Mouse (Mus musculus) hindbrain, embryonic 14.5 days (tissue): Measurements from ENCODE around the gene Tmx2. TPM values are rescaled to one million over a fixed set of nuclear protein-coding genes. Genes with fewer than 3 reads are reported as not detected.

Experiments
- ATAC-seq: fragments of 200-750 bp; cut with Nextera tagmentation; 2 replicates; pipeline ENCODE4 v1.8.0; 2017; ENCODE audit warnings: moderate number of reproducible peaks, mild to moderate bottlenecking, moderate TSS enrichment, moderate library complexity; ENCODE audit not compliant: low FRiP score
- DNase-seq: peaks from one replicate; pipeline ENCODE4 v3.0.0-alpha.2; 2015; ENCODE audit warnings: low spot score
- H3K27ac ChIP-seq: fragments of 300-500 bp; sonication (generic); 2 replicates; pipeline ENCODE4 v1.5.1; 2014; ENCODE audit warnings: mild to moderate bottlenecking, moderate library complexity
- H3K27me3 ChIP-seq: fragments of 300-500 bp; sonication (generic); 2 replicates; pipeline ENCODE4 v1.6.1; 2014; ENCODE audit warnings: mild to moderate bottlenecking, low read length, mixed read lengths; ENCODE audit not compliant: control insufficient read depth, insufficient read depth
- H3K36me3 ChIP-seq: fragments of 300-500 bp; sonication (generic); replicated peaks from 2 replicates; pipeline ENCODE4 v1.6.1; 2014; ENCODE audit not compliant: control insufficient read depth, insufficient read depth
- H3K4me1 ChIP-seq: fragments of 300-500 bp; sonication (generic); replicated peaks from 2 replicates; pipeline ENCODE4 v1.6.1; 2014; ENCODE audit warnings: antibody characterized with exemption, low read length, mixed read lengths; ENCODE audit not compliant: control insufficient read depth, insufficient read depth
- H3K4me2 ChIP-seq: fragments of 300-500 bp; sonication (generic); replicated peaks from 2 replicates; pipeline ENCODE4 v1.6.1; 2014; ENCODE audit warnings: mild to moderate bottlenecking, moderate library complexity
- H3K4me3 ChIP-seq: fragments of 300-500 bp; sonication (generic); replicated peaks from 2 replicates; pipeline ENCODE4 v1.5.1; 2014; ENCODE audit warnings: mild to moderate bottlenecking, low read length
- H3K9ac ChIP-seq: fragments of 300-500 bp; sonication (generic); 2 replicates; pipeline ENCODE4 v1.6.1; 2014
- H3K9me3 ChIP-seq: fragments of 300-500 bp; sonication (generic); 2 replicates; pipeline ENCODE4 v1.6.1; 2016; ENCODE audit warnings: low read length; ENCODE audit not compliant: control insufficient read depth
- WGBS: fragments of 180-500 bp; shearing (Covaris S2); extraction: QIAGEN DNeasy Blood & Tissue Kit; methylation state at CpG from one replicate; pipeline ENCODE4 v1.1.7; 2014; 5-methylcytosine and 5-hydroxymethylcytosine counted together
- polyA plus RNA-seq: library from polyadenylated mRNA; unstranded; fragments of >200 nt; fragmentation: Nextera tagmentation; extraction: Ambion mirVana; gene quantifications from 2 replicates; pipeline ENCODE4 v1.2.1, GENCODE M21; 2014

Tmx2 gene
- polyA plus RNA-seq, 1 experiment from 2014 or later: 316 TPM

DNA sequence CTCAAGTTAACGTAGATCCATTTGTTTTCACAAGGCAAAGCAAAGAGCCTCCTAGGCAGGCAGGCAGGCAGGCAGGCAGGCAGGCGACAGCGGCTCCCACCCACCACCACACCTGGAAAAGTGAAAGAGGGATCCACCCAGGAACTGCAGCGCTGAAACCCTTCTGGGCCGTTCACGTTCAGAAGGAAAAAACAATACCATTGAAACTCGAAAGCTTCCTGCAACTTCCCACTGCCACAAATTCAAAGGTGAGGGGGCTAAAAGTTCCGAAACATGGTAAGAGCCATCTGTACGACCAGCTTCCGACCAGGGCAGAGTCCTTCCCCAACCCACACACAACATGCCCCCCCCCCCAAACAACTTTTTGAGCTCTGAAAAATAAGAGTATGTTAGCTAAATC is 29.3 kb downstream of the Tmx2 start:
- peak overlapping the region; percentile 82 for H3K4me2 ChIP-seq
- ATAC-seq (no peak), DNase-seq (no peak)
- peak overlapping the region; percentile 91 for H3K9ac ChIP-seq
- no peaks in the 10 kb centered on the region for H3K9me3 ChIP-seq
- H3K4me1 ChIP-seq: peaks cover 31% of the 10 kb centered on the region
- 2% methylated on average over 10 of the region's 10 CpGs for WGBS
- H3K27ac ChIP-seq: peak overlapping the region; percentile 94
- H3K36me3 ChIP-seq: no peaks in the 10 kb centered on the region
- peak overlapping the region; percentile 70 for H3K4me3 ChIP-seq
- H3K27me3 ChIP-seq: no peaks in the 10 kb centered on the region

DNA sequence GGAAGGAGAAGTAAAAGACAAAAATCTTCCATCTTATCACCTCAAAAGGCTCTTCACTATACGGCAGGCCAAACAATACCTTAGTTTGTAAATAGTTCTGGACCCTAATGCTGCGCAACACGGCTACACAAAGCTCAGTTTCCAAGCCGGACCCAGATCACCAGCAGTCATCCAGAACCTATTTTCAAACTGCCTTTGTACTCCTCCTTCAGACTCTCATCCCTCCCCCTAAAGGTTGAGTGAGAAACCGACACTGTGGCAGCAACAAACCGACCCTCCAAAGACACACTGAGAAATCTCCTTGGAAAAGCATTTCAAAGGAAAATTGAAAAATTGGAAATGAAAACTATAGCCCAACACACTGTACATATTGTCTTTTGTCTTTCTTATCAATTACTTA is 30.6 kb downstream of the Tmx2 start:
- DNase-seq (no peak), ATAC-seq (peak; percentile 59; the same call in 1 of the 2 replicates)
- 18% methylated on average over 6 of the region's 6 CpGs for WGBS
- Histone ChIP-seq H3K4me2 (peak overlapping the region; percentile 82), H3K9ac (peak overlapping the region; percentile 91), H3K27me3 (no peaks in the 10 kb centered on the region), H3K27ac (peak overlapping the region; percentile 74), H3K4me1 (peaks cover 31% of the 10 kb centered on the region), H3K36me3 (no peaks in the 10 kb centered on the region), H3K9me3 (no peaks in the 10 kb centered on the region), H3K4me3 (peak overlapping the region; percentile 70)

DNA sequence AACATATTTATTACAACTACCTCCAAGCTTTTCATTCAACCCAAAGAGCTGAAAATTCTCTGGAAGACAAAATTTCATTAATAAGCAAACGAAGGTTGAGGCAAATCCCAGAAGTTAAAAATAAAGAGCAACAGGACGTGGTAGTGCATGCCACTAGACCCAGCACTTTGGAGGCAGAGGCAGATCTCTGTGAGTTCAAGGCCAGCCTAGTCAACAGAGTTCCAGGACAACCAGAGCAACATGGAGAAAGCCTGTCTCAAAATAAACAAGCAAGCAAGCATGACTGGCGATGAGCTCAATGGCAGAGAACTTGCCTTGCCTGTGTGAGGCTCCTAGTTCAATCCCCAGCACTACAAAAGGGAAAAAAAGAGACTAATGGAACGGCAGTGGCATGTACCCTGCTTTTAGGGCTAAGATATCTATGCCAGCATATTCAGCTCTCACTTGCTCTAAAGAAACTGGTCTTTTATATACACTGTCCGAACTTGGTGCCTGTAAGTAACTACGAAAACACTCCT is 31.8 kb downstream of the Tmx2 start:
- Histone ChIP-seq H3K36me3 (peaks cover 2% of the 10 kb centered on the region; the same call in 1 of the 2 replicates), H3K27ac (no peak overlapping the region), H3K4me2 (peak overlapping the region; percentile 82), H3K9me3 (no peaks in the 10 kb centered on the region), H3K27me3 (no peaks in the 10 kb centered on the region), H3K9ac (peak overlapping the region; percentile 91; the same call in 1 of the 2 replicates), H3K4me3 (peak overlapping the region; percentile 70), H3K4me1 (peaks cover 30% of the 10 kb centered on the region)
- DNase-seq: no peak
- no peak for ATAC-seq
- WGBS: 96% methylated on average over 6 of the region's 6 CpGs

- WGBS: 83% methylated on average over 1 of the region's 1 CpGs
Measured at GRCm38 (mm10) chr2:84646138-84646537, 32.8 kb downstream of the Tmx2 start.

DNA sequence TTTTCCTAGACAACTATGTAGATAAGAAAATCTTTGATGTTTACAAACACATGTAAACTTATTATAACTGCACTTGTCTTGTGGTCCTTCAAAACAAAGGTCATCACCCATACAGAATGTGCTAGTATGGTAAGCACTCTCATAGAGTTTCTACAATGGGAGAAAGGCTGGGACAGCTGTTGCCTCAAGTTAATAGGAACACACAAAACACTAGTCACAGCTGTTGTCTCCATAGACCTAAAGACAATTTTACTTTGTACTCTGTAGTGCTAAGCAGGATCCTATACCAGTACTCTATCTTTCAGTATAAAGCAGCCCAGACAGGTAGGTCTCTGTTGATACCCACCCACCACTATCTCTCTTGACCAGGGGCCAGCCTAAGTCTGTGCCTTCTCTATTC is 38.1 kb downstream of the Tmx2 start:
- no peaks in the 10 kb centered on the region for H3K27me3 ChIP-seq
- H3K36me3 ChIP-seq: peaks cover 6% of the 10 kb centered on the region; the same call in 1 of the 2 replicates
- no peak overlapping the region for H3K4me3 ChIP-seq
- H3K9me3 ChIP-seq: no peaks in the 10 kb centered on the region
- ATAC-seq (no peak), DNase-seq (no peak)
- no peak overlapping the region for H3K4me2 ChIP-seq
- no peak overlapping the region for H3K27ac ChIP-seq
- H3K4me1 ChIP-seq: peaks cover 24% of the 10 kb centered on the region
- no peak overlapping the region for H3K9ac ChIP-seq

More at GRCm38 (mm10) chr2:84646138-84646537, 32.8 kb downstream of the Tmx2 start:
- no peak overlapping the region for H3K4me3 ChIP-seq
- H3K9ac ChIP-seq: no peak overlapping the region
- H3K36me3 ChIP-seq: peaks cover 6% of the 10 kb centered on the region; the same call in 1 of the 2 replicates
- DNase-seq (no peak), ATAC-seq (no peak)
- peaks cover 23% of the 10 kb centered on the region for H3K4me1 ChIP-seq
- peak overlapping the region; percentile 82; the same call in 1 of the 2 replicates for H3K4me2 ChIP-seq
- H3K27ac ChIP-seq: no peak overlapping the region
- H3K27me3 ChIP-seq: no peaks in the 10 kb centered on the region
- no peaks in the 10 kb centered on the region for H3K9me3 ChIP-seq

DNA sequence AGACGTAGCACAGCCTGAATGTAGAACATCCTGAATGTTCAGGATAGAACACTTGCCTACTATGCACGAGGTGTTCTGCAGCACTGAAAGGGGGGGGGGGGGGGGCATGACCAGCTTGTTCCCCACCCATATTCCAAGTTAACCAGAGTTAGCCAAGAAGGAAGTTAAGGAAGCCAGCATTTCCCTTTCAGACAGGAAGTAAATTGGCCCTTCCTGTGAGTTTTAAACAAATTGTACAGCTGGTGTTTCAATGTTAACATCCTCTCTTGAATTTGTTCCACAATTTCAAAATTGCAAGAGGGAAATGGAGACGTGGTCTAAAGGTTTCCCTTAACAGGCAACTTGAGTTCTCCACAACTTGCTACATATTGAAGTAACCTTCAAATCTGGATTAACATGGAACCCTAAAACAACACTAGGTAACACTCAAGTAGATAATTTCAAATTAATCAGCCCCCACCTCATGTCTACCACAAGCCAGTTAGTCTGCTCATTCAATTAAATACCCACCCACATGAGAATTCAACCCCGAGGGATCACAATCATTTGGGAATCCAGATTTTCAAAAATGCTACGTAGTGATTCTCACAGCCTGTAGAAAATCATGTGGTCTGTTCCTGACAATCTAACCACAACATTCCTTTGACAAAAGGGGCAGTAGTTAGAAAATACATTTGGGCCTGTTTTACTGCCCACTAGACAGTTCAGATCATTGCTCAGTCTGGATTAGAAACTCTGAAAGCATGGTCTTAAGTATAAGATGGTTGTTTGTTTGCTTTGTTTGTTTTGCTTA is 40.3 kb downstream of the Tmx2 start:
- Histone ChIP-seq H3K27ac (peak overlapping the region; percentile 32; the same call in 1 of the 2 replicates), H3K4me1 (peaks cover 43% of the 10 kb centered on the region), H3K27me3 (no peaks in the 10 kb centered on the region), H3K4me3 (no peak overlapping the region), H3K36me3 (peaks cover 6% of the 10 kb centered on the region; the same call in 1 of the 2 replicates), H3K9ac (no peak overlapping the region), H3K4me2 (no peak overlapping the region), H3K9me3 (no peaks in the 10 kb centered on the region)
- 71% methylated on average over 5 of the region's 5 CpGs for WGBS
- DNase-seq (no peak), ATAC-seq (no peak)

- Histone ChIP-seq H3K9ac (no peak overlapping the region), H3K4me3 (no peak overlapping the region), H3K36me3 (peaks cover 6% of the 10 kb centered on the region; the same call in 1 of the 2 replicates), H3K4me1 (peaks cover 45% of the 10 kb centered on the region), H3K9me3 (no peaks in the 10 kb centered on the region), H3K27me3 (no peaks in the 10 kb centered on the region), H3K4me2 (peak overlapping the region; percentile 17), H3K27ac (peak overlapping the region; percentile 91)
- WGBS: 40% methylated on average over 7 of the region's 7 CpGs
- ATAC-seq: no peak
- no peak for DNase-seq
Measured at GRCm38 (mm10) chr2:84637452-84638165, 41.3 kb downstream of the Tmx2 start.

GRCm38 (mm10) chr2:84636231-84636741 is 42.7 kb downstream of the Tmx2 start:
- Histone ChIP-seq H3K4me3 (no peak overlapping the region), H3K27me3 (no peaks in the 10 kb centered on the region), H3K27ac (peak overlapping the region; percentile 91), H3K36me3 (no peaks in the 10 kb centered on the region), H3K4me2 (peak overlapping the region; percentile 6), H3K4me1 (peaks cover 45% of the 10 kb centered on the region), H3K9ac (no peak overlapping the region), H3K9me3 (no peaks in the 10 kb centered on the region)
- 19% methylated on average over 8 of the region's 8 CpGs for WGBS
- DNase-seq (no peak), ATAC-seq (no peak)

GRCm38 (mm10) chr2:84635611-84636010 is 43.3 kb downstream of the Tmx2 start:
- Histone ChIP-seq H3K9ac (no peak overlapping the region), H3K4me2 (peak overlapping the region; percentile 26), H3K4me3 (no peak overlapping the region), H3K36me3 (no peaks in the 10 kb centered on the region), H3K9me3 (no peaks in the 10 kb centered on the region), H3K4me1 (peaks cover 45% of the 10 kb centered on the region), H3K27ac (peak overlapping the region; percentile 91), H3K27me3 (no peaks in the 10 kb centered on the region)
- DNase-seq (peak; percentile 77), ATAC-seq (peak; percentile 91)
- 0% methylated on average over 2 of the region's 2 CpGs for WGBS
